Mouse (Mus musculus) thymus, adult 2 months (tissue): ENCODE measurements around the gene Cpox.

Experiments used
- CTCF ChIP-seq: fragments of 200-500 bp; IDR thresholded peaks from 2 replicates; pipeline ENCODE4 v1.5.1; 2012; ENCODE audit warnings: mild to moderate bottlenecking, control low read depth, low read length, moderate library complexity, borderline replicate concordance; ENCODE audit not compliant: control insufficient read depth, poor library complexity, insufficient read depth; ENCODE audit errors: extremely low read depth
- POLR2A ChIP-seq: fragments of 200-500 bp; IDR thresholded peaks from 2 replicates; pipeline ENCODE4 v1.6.1; 2012; ENCODE audit warnings: mild to moderate bottlenecking, low read length, control low read depth, moderate library complexity; ENCODE audit not compliant: control insufficient read depth, poor library complexity, insufficient read depth; ENCODE audit errors: extremely low read depth

- no peak for TF ChIP-seq CTCF
- TF ChIP-seq POLR2A, result no peak
Observed at GRCm38 (mm10) chr16:58638016-58638415, 32.1 kb upstream of the Cpox start.
